Mouse (Mus musculus) E14TG2a.4 (cell line): ENCODE measurements around the gene Inpp5f.

Experiments
- CTCF ChIP-seq: conservative IDR thresholded peaks from 2 replicates; pipeline ENCODE4 v1.5.1; 2014; ENCODE audit warnings: low read length
- NANOG ChIP-seq: IDR thresholded peaks from 2 replicates; pipeline ENCODE4 v1.6.1; 2014; ENCODE audit warnings: borderline replicate concordance, low read length, mixed read lengths
- POU5F1 ChIP-seq: IDR thresholded peaks from 2 replicates; pipeline ENCODE4 v1.6.1; 2014; ENCODE audit warnings: low read length, borderline replicate concordance

GRCm38 (mm10) chr7:128581864-128582484 is 29.2 kb upstream of the Inpp5f start:
- TF ChIP-seq CTCF, result no peak
- no peak for TF ChIP-seq NANOG
- no peak for TF ChIP-seq POU5F1
